Mouse (Mus musculus) limb, embryonic 11.5 days (tissue): Measurements from ENCODE around the gene Bche. TPM values are rescaled to one million over a fixed set of nuclear protein-coding genes. Genes with fewer than 3 reads are reported as not detected.

ENCODE experiments used
- ATAC-seq: fragments of 200-750 bp; cut with Nextera tagmentation; 2 replicates; pipeline ENCODE4 v1.8.0; 2017; ENCODE audit warnings: low read depth; ENCODE audit not compliant: insufficient number of reproducible peaks, low FRiP score, low TSS enrichment
- DNase-seq: peaks from one replicate; pipeline ENCODE4 v3.0.0-alpha.2; 2015; ENCODE audit warnings: low spot score
- H3K27ac ChIP-seq: fragments of 300-500 bp; sonication (generic); replicated peaks from 2 replicates; pipeline ENCODE4 v1.5.1; 2014; ENCODE audit warnings: low read depth, mild to moderate bottlenecking, low read length
- H3K27me3 ChIP-seq: fragments of 300-500 bp; sonication (generic); 2 replicates; pipeline ENCODE4 v1.6.1; 2014; ENCODE audit warnings: mild to moderate bottlenecking, low read length, mixed read lengths; ENCODE audit not compliant: control insufficient read depth, insufficient read depth
- H3K36me3 ChIP-seq: fragments of 300-500 bp; sonication (generic); 2 replicates; pipeline ENCODE4 v1.6.1; 2014; ENCODE audit warnings: mild to moderate bottlenecking, low read length, moderate library complexity, mixed read lengths; ENCODE audit not compliant: control insufficient read depth, insufficient read depth
- H3K4me1 ChIP-seq: fragments of 300-500 bp; sonication (generic); 2 replicates; pipeline ENCODE4 v1.6.1; 2014; ENCODE audit warnings: low read length, mixed read lengths; ENCODE audit not compliant: control insufficient read depth, insufficient read depth
- H3K4me2 ChIP-seq: fragments of 300-500 bp; sonication (generic); 2 replicates; pipeline ENCODE4 v1.6.1; 2014; ENCODE audit warnings: low read depth, mild to moderate bottlenecking, moderate library complexity; ENCODE audit not compliant: severe bottlenecking
- H3K4me3 ChIP-seq: fragments of 300-500 bp; sonication (generic); 2 replicates; pipeline ENCODE4 v1.5.1; 2014; ENCODE audit warnings: low read depth, low read length
- H3K9ac ChIP-seq: fragments of 300-500 bp; sonication (generic); 2 replicates; pipeline ENCODE4 v1.6.1; 2014; ENCODE audit warnings: mild to moderate bottlenecking, low read length
- H3K9me3 ChIP-seq: fragments of 300-500 bp; sonication (generic); 2 replicates; pipeline ENCODE4 v1.6.1; 2016; ENCODE audit warnings: low read length; ENCODE audit not compliant: control insufficient read depth
- WGBS: fragments of 180-500 bp; shearing (Covaris S2); extraction: QIAGEN DNeasy Blood & Tissue Kit; methylation state at CpG from one replicate; pipeline ENCODE4 v1.1.7; 2014; 5-methylcytosine and 5-hydroxymethylcytosine counted together
- polyA plus RNA-seq: library from polyadenylated mRNA; unstranded; fragments of >200 nt; fragmentation: Nextera tagmentation; extraction: Ambion mirVana; gene quantifications from 2 replicates; pipeline ENCODE4 v1.2.1, GENCODE M21; 2014

Bche gene
- polyA plus RNA-seq, 1 experiment from 2014 or later = 1.9 TPM

GRCm38 (mm10) chr3:73707461-73708409 is 480 bp downstream of the Bche start:
- H3K4me2 ChIP-seq = peak overlapping the region; percentile 52
- H3K36me3 ChIP-seq = no peaks in the 10 kb centered on the region
- H3K9ac ChIP-seq = peak overlapping the region; percentile 43
- H3K9me3 ChIP-seq = no peaks in the 10 kb centered on the region
- DNase-seq (peak; percentile 83), ATAC-seq (peak; percentile 76)
- H3K4me1 ChIP-seq = no peaks in the 10 kb centered on the region
- no peaks in the 10 kb centered on the region for H3K27me3 ChIP-seq
- 21% methylated on average over 20 of the region's 20 CpGs for WGBS
- no peak overlapping the region for H3K27ac ChIP-seq
- peak overlapping the region; percentile 35 for H3K4me3 ChIP-seq

GRCm38 (mm10) chr3:73706544-73706943 is 1.7 kb downstream of the Bche start:
- no peaks in the 10 kb centered on the region for H3K36me3 ChIP-seq
- H3K27ac ChIP-seq = no peak overlapping the region
- ATAC-seq = no peak
- H3K9me3 ChIP-seq = no peaks in the 10 kb centered on the region
- DNase-seq = no peak
- 59% methylated on average over 1 of the region's 1 CpGs for WGBS
- no peak overlapping the region for H3K9ac ChIP-seq
- H3K4me1 ChIP-seq = no peaks in the 10 kb centered on the region
- H3K4me2 ChIP-seq = no peak overlapping the region
- no peak overlapping the region for H3K4me3 ChIP-seq
- no peaks in the 10 kb centered on the region for H3K27me3 ChIP-seq

GRCm38 (mm10) chr3:73698889-73699288 is 9.3 kb downstream of the Bche start:
- Histone ChIP-seq H3K27me3 (no peaks in the 10 kb centered on the region), H3K9ac (no peak overlapping the region), H3K4me1 (no peaks in the 10 kb centered on the region), H3K36me3 (no peaks in the 10 kb centered on the region), H3K27ac (no peak overlapping the region), H3K4me2 (no peak overlapping the region), H3K9me3 (no peaks in the 10 kb centered on the region), H3K4me3 (no peak overlapping the region)
- WGBS = 94% methylated on average over 1 of the region's 1 CpGs
- DNase-seq (no peak), ATAC-seq (no peak)

GRCm38 (mm10) chr3:73673333-73673732 is 34.9 kb downstream of the Bche start:
- no peaks in the 10 kb centered on the region for H3K4me1 ChIP-seq
- H3K4me2 ChIP-seq = no peak overlapping the region
- no peak overlapping the region for H3K4me3 ChIP-seq
- 79% methylated on average over 1 of the region's 1 CpGs for WGBS
- DNase-seq (no peak), ATAC-seq (no peak)
- H3K9me3 ChIP-seq = no peaks in the 10 kb centered on the region
- H3K9ac ChIP-seq = no peak overlapping the region
- no peaks in the 10 kb centered on the region for H3K36me3 ChIP-seq
- no peak overlapping the region for H3K27ac ChIP-seq
- H3K27me3 ChIP-seq = no peaks in the 10 kb centered on the region

- H3K36me3 ChIP-seq = no peaks in the 10 kb centered on the region
- ATAC-seq = no peak
- no peaks in the 10 kb centered on the region for H3K9me3 ChIP-seq
- H3K4me3 ChIP-seq = no peak overlapping the region
- no peak overlapping the region for H3K27ac ChIP-seq
- H3K27me3 ChIP-seq = no peaks in the 10 kb centered on the region
- H3K4me1 ChIP-seq = no peaks in the 10 kb centered on the region
- no peak for DNase-seq
- 83% methylated on average over 5 of the region's 5 CpGs for WGBS
- H3K9ac ChIP-seq = no peak overlapping the region
- H3K4me2 ChIP-seq = no peak overlapping the region
Measured at GRCm38 (mm10) chr3:73668172-73668571, 40.0 kb downstream of the Bche start.

- Histone ChIP-seq H3K4me3 (no peak overlapping the region), H3K4me1 (no peaks in the 10 kb centered on the region), H3K36me3 (no peaks in the 10 kb centered on the region), H3K9me3 (no peaks in the 10 kb centered on the region), H3K9ac (no peak overlapping the region), H3K4me2 (no peak overlapping the region), H3K27ac (no peak overlapping the region), H3K27me3 (no peaks in the 10 kb centered on the region)
- DNase-seq = no peak
- 95% methylated on average over 3 of the region's 3 CpGs for WGBS
- ATAC-seq = no peak
Measured at GRCm38 (mm10) chr3:73667245-73668131, 40.7 kb downstream of the Bche start.

- Histone ChIP-seq H3K4me3 (no peak overlapping the region), H3K4me1 (no peaks in the 10 kb centered on the region), H3K9me3 (no peaks in the 10 kb centered on the region), H3K9ac (no peak overlapping the region), H3K27ac (no peak overlapping the region), H3K27me3 (no peaks in the 10 kb centered on the region), H3K36me3 (no peaks in the 10 kb centered on the region), H3K4me2 (no peak overlapping the region)
- ATAC-seq (no peak), DNase-seq (no peak)
Measured at GRCm38 (mm10) chr3:73650281-73650680, 57.9 kb downstream of the Bche start.

GRCm38 (mm10) chr3:73647064-73647463 is 61.2 kb downstream of the Bche start:
- Histone ChIP-seq H3K36me3 (no peaks in the 10 kb centered on the region), H3K9me3 (no peaks in the 10 kb centered on the region), H3K4me2 (no peak overlapping the region), H3K4me3 (no peak overlapping the region), H3K4me1 (no peaks in the 10 kb centered on the region), H3K9ac (no peak overlapping the region), H3K27ac (no peak overlapping the region), H3K27me3 (no peaks in the 10 kb centered on the region)
- no peak for ATAC-seq
- 93% methylated on average over 2 of the region's 2 CpGs for WGBS
- DNase-seq = no peak
